Mouse (Mus musculus) liver, adult 2 months (tissue): ENCODE data around the gene Cpeb2.

ENCODE experiments used
- CTCF ChIP-seq: fragments of 200-500 bp; IDR thresholded peaks from 2 replicates; pipeline ENCODE4 v1.5.1; 2011; ENCODE audit warnings: low read depth, low read length, control low read depth
- POLR2A ChIP-seq: fragments of 200-500 bp; IDR thresholded peaks from 2 replicates; pipeline ENCODE4 v1.6.1; 2011; ENCODE audit warnings: low read length, control low read depth; ENCODE audit not compliant: insufficient read depth; ENCODE audit errors: extremely low read depth

DNA sequence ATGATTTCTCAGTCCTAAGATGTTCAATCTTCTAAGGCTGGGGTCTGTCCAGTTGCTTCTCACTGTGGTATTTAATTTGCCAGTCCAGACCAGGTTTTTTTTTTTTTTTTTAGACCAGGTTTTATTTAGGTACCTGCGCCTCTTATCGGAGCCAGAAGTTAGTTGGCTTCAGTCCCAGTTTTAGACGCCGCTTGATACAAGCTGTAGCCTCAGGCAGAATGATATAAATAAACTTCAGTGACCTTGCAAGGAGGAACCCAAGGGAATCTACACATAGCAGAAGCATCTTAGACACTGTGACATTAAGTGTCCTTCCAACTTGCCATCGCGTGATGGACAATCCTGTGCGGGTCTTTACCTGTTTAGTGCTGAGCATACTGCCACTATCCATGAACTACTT is 64.5 kb downstream of the Cpeb2 start:
- TF ChIP-seq CTCF: no peak
- no peak for TF ChIP-seq POLR2A
